Mouse (Mus musculus) WW6 (cell line): ENCODE results near the gene Slc25a19.

Experiments
- DNase-seq: peaks from one replicate; pipeline ENCODE4 v3.0.0-alpha.2; 2013; ENCODE audit warnings: low read depth, low spot score

The Slc25a19 gene

GRCm38 (mm10) chr11:115600743-115601142, 27.4 kb downstream of the Slc25a19 start:
- DNase-seq = no peak

GRCm38 (mm10) chr11:115599722-115600121, 28.4 kb downstream of the Slc25a19 start:
- no peak for DNase-seq

GRCm38 (mm10) chr11:115598309-115598708, 29.8 kb downstream of the Slc25a19 start:
- no peak for DNase-seq

GRCm38 (mm10) chr11:115595209-115595608, 32.9 kb downstream of the Slc25a19 start:
- DNase-seq = no peak

- DNase-seq = no peak
These were observed 37.5 kb downstream of the Slc25a19 start for GRCm38 (mm10) chr11:115590526-115591075.

- no peak for DNase-seq
These were observed 40.1 kb downstream of the Slc25a19 start for GRCm38 (mm10) chr11:115587984-115588383.

GRCm38 (mm10) chr11:115586403-115586802, 41.7 kb downstream of the Slc25a19 start:
- DNase-seq = no peak

GRCm38 (mm10) chr11:115585573-115586100, 42.5 kb downstream of the Slc25a19 start:
- no peak for DNase-seq

- DNase-seq = no peak
These were observed 43.6 kb downstream of the Slc25a19 start for GRCm38 (mm10) chr11:115584376-115585073.

GRCm38 (mm10) chr11:115582913-115583606, 45.0 kb downstream of the Slc25a19 start:
- DNase-seq = no peak

- DNase-seq = no peak
These were observed 49.0 kb downstream of the Slc25a19 start for GRCm38 (mm10) chr11:115579080-115579479.

GRCm38 (mm10) chr11:115564961-115565360, 63.1 kb downstream of the Slc25a19 start:
- no peak for DNase-seq
